Mouse (Mus musculus): Measurements from ENCODE around the gene Atxn7l3.

- TF ChIP-seq POLR2A (IDR thresholded peaks at IDR 0.05; ENCODE audit: control insufficient read depth, extremely low read depth, insufficient read depth, low read length, poor library complexity) (0 out of 2 replicates have a peak, but pooled peaks have one; percentile 28), CTCF (IDR thresholded peaks at IDR 0.05; ENCODE audit: borderline replicate concordance, control insufficient read depth, extremely low read depth, insufficient read depth, low read length, poor library complexity) (peak; percentile 99)
These were observed 12.5 kb upstream of the Atxn7l3 start for GRCm38 (mm10) chr11:102308979-102309378.

All from thymus, adult 2 months (tissue).